Mouse (Mus musculus): ENCODE data around the gene Grin2b.

- TF ChIP-seq TAL1 (IDR thresholded peaks at IDR 0.05; ENCODE audit: low read length), result no peak
- TF ChIP-seq GATA1 (IDR thresholded peaks at IDR 0.05; ENCODE audit: low read length), result no peak
These were observed 37.1 kb upstream of the Grin2b start for GRCm38 (mm10) chr6:136210442-136210841.

Data from erythroblast, embryonic 14.5 days (primary cell).